Mouse (Mus musculus) cerebellum, adult 2 months (tissue): ENCODE measurements around the gene Ranbp17.
"Not testable (repeated sequence)": the region's sequence is repeated elsewhere in the genome, so short reads cannot be mapped to it uniquely, and the experiment has no call there.

Source experiments
- CTCF ChIP-seq: fragments of 200-500 bp; IDR thresholded peaks from 2 replicates; pipeline ENCODE4 v1.5.1; 2011; ENCODE audit warnings: low read depth, mild to moderate bottlenecking, control low read depth, low read length, moderate library complexity, borderline replicate concordance; ENCODE audit not compliant: insufficient read depth
- POLR2A ChIP-seq: fragments of 200-500 bp; IDR thresholded peaks from 2 replicates; pipeline ENCODE4 v1.6.1; 2011; ENCODE audit warnings: low read length, control low read depth, borderline replicate concordance; ENCODE audit not compliant: insufficient read depth

- not testable (repeated sequence) for TF ChIP-seq CTCF, POLR2A
These were observed 85.3 kb downstream of the Ranbp17 start for GRCm38 (mm10) chr11:33428238-33428637.
